Mouse (Mus musculus) urinary bladder, postnatal 4 days (tissue): ENCODE data around the gene Acox3.

Experiments
- DNase-seq, 2 experiments: peaks; one replicate each; pipeline ENCODE4 v3.0.0; 2021 to 2022; ENCODE audit warnings: low spot score in 2 of 2

Acox3 gene

GRCm38 (mm10) chr5:35582445-35583220, at the start of gene Acox3:
Acox3 (plus strand) TSS chr5:35583040.
- DNase-seq = peak; percentile 93 to 95

- no peak for DNase-seq
These were observed 46.6 kb upstream of the Acox3 start for GRCm38 (mm10) chr5:35536271-35536670.

DNA sequence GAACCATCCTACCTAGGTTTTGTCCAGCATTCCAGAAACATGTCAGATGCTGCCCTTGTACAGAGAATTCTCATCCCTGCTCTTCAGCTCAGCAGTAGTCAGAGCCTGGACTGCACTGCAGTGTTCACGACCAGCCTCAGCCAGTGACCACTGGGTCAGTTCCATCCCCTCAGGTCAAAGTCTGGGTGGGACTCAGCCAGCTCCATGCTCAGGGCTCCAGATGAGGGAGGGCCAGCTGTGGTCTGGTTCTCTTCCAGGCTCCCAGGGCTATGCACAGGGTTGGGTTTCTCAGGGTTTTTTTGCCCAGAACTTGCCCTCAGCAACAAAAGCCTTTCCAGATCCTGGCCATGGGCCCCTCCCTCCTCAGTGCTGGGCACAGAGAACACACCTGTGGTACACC, 45.4 kb upstream of the Acox3 start:
- no peak for DNase-seq

- DNase-seq = no peak
These were observed 44.8 kb upstream of the Acox3 start for GRCm38 (mm10) chr5:35538022-35538421.

GRCm38 (mm10) chr5:35539576-35539975, 43.3 kb upstream of the Acox3 start:
- DNase-seq = no peak

DNA sequence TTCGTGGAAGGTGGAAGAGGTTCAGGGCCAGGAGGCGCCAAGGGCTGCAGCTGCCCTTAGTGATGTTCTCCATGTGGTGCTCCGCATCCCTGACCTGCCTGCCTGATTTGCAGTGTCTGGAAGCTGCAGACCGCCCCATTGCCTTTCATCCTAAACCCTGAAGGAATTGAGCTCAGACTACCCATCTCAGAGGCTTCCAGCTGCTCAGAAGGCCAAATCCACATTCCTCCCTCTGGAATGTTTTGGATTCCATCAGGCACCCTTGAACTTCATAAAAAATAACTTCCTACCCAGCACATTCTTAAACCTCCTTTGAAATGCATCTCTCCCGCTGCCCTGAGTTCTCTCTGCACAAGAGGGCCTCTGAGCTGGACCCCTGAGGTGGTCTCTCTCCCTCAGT, 42.3 kb upstream of the Acox3 start:
- no peak for DNase-seq

DNA sequence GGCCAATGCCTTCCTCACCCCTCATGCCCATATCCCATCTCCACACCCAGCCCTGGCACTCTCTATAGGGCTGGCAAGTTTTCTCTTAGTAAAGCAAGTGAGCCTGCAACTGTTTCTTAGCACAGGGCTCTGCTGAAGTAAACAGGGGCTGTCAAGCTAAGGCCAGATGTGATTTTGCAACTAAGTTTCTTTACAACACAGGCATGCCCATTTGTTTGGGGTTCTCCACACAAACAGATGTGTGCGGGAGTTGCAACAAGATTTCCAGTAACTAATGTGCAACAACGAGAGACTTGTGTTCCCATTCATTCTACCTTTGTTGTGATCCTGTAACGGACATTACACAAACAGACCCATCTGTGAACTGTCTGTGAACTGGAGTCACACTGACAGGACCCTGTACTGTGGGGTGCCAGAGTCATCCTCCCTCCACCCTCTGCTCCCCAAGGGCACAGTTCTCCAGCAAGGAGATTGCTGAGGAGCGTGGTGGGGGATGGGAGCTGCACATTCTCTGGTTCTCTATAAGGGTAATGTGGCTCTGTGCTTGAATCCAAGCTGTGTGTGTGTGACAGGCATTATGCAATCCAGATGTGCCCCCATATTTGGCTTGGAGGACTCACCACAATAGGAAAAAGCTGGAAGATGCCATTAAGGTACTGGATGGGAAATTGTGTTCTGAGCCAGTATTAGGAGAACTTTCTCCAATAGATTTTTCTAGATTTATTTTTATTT, 41.6 kb upstream of the Acox3 start:
- DNase-seq = no peak

DNA sequence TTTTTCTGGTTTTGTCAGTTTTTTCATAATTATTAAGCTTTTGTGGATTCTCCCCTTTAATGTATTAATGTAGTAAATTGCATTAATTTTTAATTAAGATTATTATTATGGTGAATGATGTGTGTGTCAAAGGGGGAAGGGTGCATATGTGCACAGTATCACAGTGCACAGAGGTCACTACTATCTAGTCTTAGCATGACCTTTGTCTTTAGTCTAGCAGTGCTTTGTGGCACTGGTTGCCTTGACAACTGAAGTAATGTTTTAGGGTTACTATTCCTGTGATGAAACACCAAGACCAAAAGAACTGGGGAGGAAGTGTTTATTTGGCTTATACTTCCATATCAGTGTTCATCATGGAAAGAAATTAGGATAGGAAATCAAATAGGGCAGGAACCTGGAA, 36.7 kb upstream of the Acox3 start:
- DNase-seq = no peak

DNA sequence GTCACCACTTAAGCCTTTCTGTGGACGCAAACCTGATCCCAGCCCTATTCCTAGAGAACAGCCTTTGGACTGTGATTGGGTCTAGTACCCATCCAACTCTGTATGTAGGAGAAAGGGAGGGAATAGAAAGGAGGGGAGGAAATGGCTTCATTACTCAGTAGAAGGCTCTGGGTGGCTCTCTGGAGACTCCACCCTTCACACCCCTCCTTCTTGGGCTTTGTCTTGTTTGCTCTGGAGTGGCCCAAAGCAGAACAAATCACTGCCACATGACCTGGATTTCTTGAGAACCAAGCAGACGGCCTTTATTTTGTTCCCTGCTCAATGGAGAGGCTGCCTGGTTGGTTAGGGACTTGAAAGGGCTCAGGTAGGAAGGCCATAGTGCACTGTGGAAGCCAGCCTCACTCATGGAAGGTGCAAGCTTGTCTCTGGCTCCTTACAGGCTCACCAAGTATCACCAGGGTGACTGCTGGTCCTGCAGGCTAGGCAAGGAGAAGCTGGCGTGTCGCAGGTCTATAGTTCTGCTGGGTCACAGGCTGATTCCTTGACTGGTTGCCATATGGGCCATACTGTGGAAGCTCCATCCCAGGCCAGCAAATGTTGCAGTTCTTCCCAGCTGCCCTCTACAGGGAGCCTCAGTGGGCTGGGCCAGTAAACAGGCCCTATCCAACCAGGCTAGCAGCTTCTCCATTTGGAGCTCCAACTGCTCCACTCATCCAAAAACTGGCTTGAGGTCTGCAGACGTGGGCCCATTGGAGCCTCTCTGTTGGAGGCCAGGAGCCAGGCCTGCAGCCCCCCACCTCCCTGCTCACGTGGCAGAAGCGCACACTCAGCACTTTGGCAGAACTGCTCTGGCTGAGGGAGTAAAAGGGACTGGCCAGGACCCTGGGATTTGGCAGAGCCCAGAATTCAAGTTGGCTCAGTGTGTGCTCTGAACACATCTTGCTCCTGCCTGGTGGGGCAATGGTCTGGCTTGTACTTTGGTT, 30.7 kb upstream of the Acox3 start:
- DNase-seq = no peak

- no peak for DNase-seq
These were observed 29.9 kb upstream of the Acox3 start for GRCm38 (mm10) chr5:35552838-35553539.

- DNase-seq = no peak
These were observed 26.4 kb upstream of the Acox3 start for GRCm38 (mm10) chr5:35556393-35556792.

DNA sequence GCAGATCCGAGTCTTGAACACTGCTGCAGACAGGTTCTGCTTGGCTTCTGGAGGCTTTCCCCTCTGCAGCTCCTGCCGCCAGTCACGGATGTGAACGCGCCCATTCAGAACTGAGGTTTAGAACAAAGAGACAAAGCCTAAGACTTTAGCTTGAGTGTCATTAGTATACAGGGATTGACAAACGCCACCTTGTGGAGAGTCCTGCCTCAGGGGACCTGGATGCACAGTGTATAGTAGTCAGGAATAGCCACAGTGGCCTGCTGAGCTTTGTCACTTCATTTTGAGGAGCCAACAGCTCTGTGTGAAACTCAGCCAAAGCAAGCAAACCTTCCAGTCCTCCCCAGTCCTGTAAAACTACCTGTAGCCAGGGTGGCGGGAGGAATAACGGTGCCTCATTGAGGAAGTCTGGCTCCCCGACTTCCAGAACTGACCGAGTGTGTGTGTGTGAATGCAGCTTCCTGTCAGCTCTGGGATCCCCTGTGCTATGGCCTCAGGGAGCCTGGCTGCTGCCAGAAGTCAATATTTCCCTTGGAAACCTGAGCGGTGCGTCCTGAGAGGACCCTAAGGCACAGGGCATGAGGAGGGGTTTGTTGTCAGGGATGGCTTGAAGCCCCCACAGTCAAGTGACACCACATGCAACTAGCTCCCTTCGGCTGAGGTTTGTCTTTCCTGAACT, 24.8 kb upstream of the Acox3 start:
- DNase-seq = no peak

DNA sequence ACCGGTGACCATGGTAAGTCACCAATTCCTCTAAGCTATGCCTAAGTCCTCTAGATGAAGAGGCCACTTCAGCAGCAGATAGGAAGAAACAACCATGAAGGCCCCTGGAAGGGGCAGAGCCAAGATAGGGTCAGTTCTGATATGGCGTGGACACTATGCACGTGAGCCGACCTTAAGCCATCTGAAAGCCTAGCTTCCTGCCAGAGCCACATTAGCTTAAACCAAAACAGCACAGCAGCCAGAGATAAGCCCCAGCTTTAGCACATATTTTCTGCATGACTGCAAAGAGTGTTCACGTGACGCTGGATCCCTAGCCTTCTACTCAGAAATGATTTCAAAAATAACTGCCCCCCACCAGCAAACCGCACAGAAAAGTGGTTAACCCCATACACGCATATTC, 23.4 kb upstream of the Acox3 start:
- DNase-seq = no peak

GRCm38 (mm10) chr5:35562616-35563015, 20.2 kb upstream of the Acox3 start:
- no peak for DNase-seq

GRCm38 (mm10) chr5:35563449-35563848, 19.4 kb upstream of the Acox3 start:
- DNase-seq = peak; percentile 60 to 81

DNA sequence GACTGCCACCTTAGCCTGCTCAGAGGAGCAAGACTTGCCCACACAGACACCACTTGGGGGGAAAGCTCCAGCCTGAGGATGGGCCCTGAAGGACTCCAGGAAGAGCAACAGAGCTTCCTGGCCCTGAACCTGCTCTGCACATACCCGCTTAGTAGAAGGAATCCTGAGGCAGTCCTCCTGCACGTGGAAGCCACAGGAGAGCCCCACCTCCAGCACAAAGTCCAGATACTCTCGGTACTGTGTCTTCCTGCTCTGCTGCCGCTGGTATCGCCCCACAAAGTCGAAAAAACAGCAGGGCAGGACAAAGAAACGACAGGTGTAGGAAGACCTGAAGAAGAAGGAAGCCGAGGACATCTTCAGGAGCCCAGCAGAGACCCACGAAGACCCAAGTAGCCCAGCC, 17.6 kb upstream of the Acox3 start:
- DNase-seq = no peak

DNA sequence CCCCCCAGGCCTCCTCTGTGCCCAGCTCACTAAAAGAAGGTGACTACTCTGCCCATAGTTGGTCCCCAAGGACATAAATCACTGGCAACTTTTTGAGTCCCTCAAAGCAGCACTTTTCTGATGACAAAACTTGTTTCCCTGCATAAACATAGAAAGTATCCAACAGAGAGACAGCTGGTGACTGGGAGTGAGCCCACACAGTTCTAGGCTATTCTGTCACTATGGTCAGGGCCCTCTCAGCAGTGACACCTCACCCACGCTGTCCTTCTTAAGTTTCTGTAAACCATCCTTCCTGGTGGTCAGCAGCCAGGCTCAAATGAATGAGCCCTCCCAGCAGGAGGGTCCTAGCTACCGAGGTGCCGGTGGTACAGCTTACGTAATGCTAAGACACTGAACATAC, 16.2 kb upstream of the Acox3 start:
- no peak for DNase-seq

DNA sequence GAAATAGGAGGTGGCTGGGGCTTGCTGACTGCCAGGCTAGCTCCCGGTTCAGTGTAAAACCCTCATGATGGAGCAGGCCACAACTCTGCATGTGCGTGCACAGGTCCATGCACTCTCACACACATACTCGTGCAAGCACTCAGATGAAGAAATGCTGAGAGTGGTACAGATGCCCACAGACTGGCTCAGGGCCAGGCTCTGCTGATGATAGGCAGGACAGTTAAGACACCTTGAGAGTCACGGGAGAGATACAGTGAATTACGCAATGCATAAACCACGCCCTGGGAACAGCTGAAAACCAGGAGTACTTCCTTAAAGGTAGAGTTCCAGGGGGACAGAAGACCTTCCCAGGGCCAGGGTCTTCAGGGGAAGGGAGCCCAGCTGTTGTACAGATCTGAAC, 11.3 kb upstream of the Acox3 start:
- DNase-seq = no peak

DNA sequence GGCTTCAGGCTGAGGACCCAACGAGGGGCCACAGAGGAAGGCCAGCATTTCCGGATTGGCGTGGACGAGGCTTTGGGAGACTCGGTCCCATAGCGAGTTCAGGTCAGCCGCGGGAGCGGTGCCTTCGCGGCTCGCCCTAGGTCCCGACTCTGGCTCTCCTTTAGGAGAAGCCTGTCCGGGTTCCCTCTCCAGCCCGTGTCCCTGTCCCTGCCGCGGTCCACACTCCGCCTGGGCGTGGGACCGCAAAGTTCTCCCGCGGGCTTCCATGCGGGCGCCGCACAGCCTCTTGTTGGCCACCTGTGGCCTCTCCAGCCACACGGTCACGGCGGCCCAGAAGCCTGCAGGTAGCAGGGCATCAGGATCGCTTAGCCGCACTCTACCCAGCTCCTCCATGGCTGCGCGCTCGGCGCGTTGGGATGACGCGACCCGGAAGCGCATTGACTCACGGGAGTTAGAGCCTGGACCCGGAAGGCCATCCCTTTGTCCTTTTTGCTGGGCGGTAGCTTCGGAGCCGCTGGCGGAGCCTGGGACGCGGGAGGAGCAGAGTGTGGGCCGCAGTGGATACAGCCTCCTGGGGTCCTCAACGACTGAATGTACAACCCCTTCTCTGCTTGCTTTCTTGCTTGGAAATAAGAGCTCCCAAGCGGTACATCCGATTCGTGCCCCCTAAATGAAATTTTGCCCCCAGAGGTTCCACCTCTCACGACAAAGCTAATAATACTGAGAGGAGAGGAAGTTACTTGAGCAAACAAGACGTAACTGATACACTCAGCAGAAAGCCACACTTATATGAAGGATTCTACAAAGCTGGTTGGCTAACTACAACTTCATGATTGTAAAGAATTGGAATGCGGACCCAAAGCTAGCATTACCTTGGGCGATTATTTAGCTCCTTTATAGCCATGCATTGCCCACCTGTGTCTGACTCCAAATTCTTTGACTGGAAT, 7.9 kb upstream of the Acox3 start, which contains the start of gene Trmt44:
TSS of gene Trmt44 (minus strand) at position 418 of the 947 bp plus-strand sequence.
- DNase-seq = peak; percentile 87 to 91
